Mouse (Mus musculus) C2C12 (cell line): ENCODE measurements at regions not wholly inside any gene's neighbourhood (a gene's known extent, or its start where the extent isn't known, plus 50 kb on each side); places are given as distances from the start of the nearest gene placed in this dataset.
A peak's percentile ranks its signal among the peaks of the same experiment; 100 is the strongest.

ENCODE experiments used
- H3K27me3 ChIP-seq: one replicate; pipeline ENCODE4 v1.6.1; 2011; ENCODE audit not compliant: control insufficient read depth, insufficient read depth, insufficient read length
- H3K36me3 ChIP-seq: one replicate; pipeline ENCODE4 v1.6.1; 2011; ENCODE audit not compliant: control insufficient read depth, insufficient read depth
- H3K4me3 ChIP-seq: one replicate; pipeline ENCODE4 v1.5.1; 2011; ENCODE audit warnings: mild to moderate bottlenecking, control low read depth; ENCODE audit not compliant: poor library complexity, insufficient read depth, severe bottlenecking
- H3K79me2 ChIP-seq: one replicate; pipeline ENCODE4 v1.6.1; 2011; ENCODE audit not compliant: control insufficient read depth, insufficient read depth
- H3K79me3 ChIP-seq: one replicate; pipeline ENCODE4 v1.6.1; 2011; ENCODE audit warnings: low read depth, control low read depth
- H3ac ChIP-seq: one replicate; pipeline ENCODE3; 2011; ENCODE audit warnings: low read depth; ENCODE audit not compliant: control insufficient read depth, insufficient read length
- CEBPB ChIP-seq: IDR thresholded peaks from one replicate; pipeline ENCODE4 v1.6.1; 2011; ENCODE audit warnings: low read depth, mild to moderate bottlenecking, control low read depth, moderate library complexity
- CTCF ChIP-seq: IDR thresholded peaks from one replicate; pipeline ENCODE4 v1.5.1; 2011; ENCODE audit not compliant: control insufficient read depth, insufficient read depth, insufficient read length
- FOSL1 ChIP-seq: IDR thresholded peaks from one replicate; pipeline ENCODE4 v1.8.0; 2011; ENCODE audit warnings: mild to moderate bottlenecking, low read length; ENCODE audit not compliant: poor library complexity, insufficient read depth, severe bottlenecking
- MAX ChIP-seq: IDR thresholded peaks from one replicate; pipeline ENCODE4 v1.6.1; 2011; ENCODE audit warnings: mild to moderate bottlenecking, control low read depth
- MYOD1 ChIP-seq: IDR thresholded peaks from one replicate; pipeline ENCODE4 v1.6.1; 2011; ENCODE audit warnings: low read depth; ENCODE audit not compliant: control insufficient read depth, insufficient read length
- MYOG ChIP-seq: IDR thresholded peaks from one replicate; pipeline ENCODE4 v1.6.1; 2011; ENCODE audit not compliant: control insufficient read depth, insufficient read length; ENCODE audit errors: extremely low read depth
- USF1 ChIP-seq: IDR thresholded peaks from one replicate; pipeline ENCODE4 v1.6.1; 2011; ENCODE audit warnings: low read depth, mild to moderate bottlenecking, control low read depth, moderate library complexity

- Histone ChIP-seq H3K27me3 (no peaks in the 10 kb centered on the region), H3K36me3 (no peaks in the 10 kb centered on the region), H3K4me3 (no peak overlapping the region), H3ac (no peak overlapping the region), H3K79me2 (no peaks in the 10 kb centered on the region), H3K79me3 (no peaks in the 10 kb centered on the region)
- TF ChIP-seq MYOD1 = no peak
- TF ChIP-seq CTCF = no peak
- TF ChIP-seq MYOG = no peak
- no peak for TF ChIP-seq USF1
- TF ChIP-seq CEBPB = no peak
- no peak for TF ChIP-seq FOSL1
- TF ChIP-seq MAX = no peak
These were observed 202.2 kb upstream of the Ptger4 start for GRCm38 (mm10) chr15:5446040-5446755.

GRCm38 (mm10) chr15:5446756-5447314 is 202.8 kb upstream of the Ptger4 start:
- Histone ChIP-seq H3K36me3 (no peaks in the 10 kb centered on the region), H3K27me3 (no peaks in the 10 kb centered on the region), H3K79me2 (no peaks in the 10 kb centered on the region), H3K79me3 (no peaks in the 10 kb centered on the region), H3K4me3 (no peak overlapping the region), H3ac (no peak overlapping the region)
- TF ChIP-seq FOSL1 = no peak
- no peak for TF ChIP-seq CEBPB
- no peak for TF ChIP-seq MYOG
- no peak for TF ChIP-seq USF1
- TF ChIP-seq MAX = no peak
- TF ChIP-seq CTCF = no peak
- no peak for TF ChIP-seq MYOD1

GRCm38 (mm10) chr15:5447707-5448496 is 203.9 kb upstream of the Ptger4 start:
- TF ChIP-seq MYOD1 = peak; percentile 75
- TF ChIP-seq USF1 = no peak
- Histone ChIP-seq H3K79me3 (no peaks in the 10 kb centered on the region), H3ac (no peak overlapping the region), H3K79me2 (no peaks in the 10 kb centered on the region), H3K27me3 (no peaks in the 10 kb centered on the region), H3K4me3 (no peak overlapping the region), H3K36me3 (no peaks in the 10 kb centered on the region)

DNA sequence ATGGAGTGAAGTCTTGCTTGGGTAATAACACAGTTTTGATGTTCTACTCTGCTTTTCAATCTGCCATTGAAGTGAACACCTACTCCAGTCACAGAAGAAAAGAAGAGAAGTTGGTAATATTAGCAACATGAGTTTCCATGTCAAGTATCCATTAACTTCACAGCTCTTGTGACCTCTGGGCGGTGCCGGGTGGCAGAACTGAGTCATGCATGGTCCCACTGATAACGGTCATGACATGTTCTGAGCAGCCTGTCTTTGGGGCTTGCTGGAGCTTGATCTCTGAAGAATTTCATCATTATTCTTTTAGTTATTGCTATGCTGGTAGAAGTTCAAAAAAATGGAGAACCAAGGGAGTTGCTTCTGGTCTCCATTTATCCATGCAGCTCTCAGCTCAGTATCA is 215.1 kb upstream of the Ptger4 start:
- Histone ChIP-seq H3ac (no peak overlapping the region), H3K27me3 (no peaks in the 10 kb centered on the region), H3K36me3 (no peaks in the 10 kb centered on the region), H3K79me3 (no peaks in the 10 kb centered on the region), H3K79me2 (no peaks in the 10 kb centered on the region), H3K4me3 (no peak overlapping the region)
- TF ChIP-seq MAX (no peak), CTCF (no peak), FOSL1 (no peak), MYOG (no peak), MYOD1 (no peak), USF1 (no peak), CEBPB (no peak)

GRCm38 (mm10) chr15:5459580-5459979 is 215.6 kb upstream of the Ptger4 start:
- H3K4me3 ChIP-seq = no peak overlapping the region
- H3K79me3 ChIP-seq = no peaks in the 10 kb centered on the region
- H3K27me3 ChIP-seq = no peaks in the 10 kb centered on the region
- TF ChIP-seq FOSL1 (no peak), CEBPB (no peak), MYOG (no peak), MYOD1 (no peak)
- no peaks in the 10 kb centered on the region for H3K79me2 ChIP-seq
- no peaks in the 10 kb centered on the region for H3K36me3 ChIP-seq
- H3ac ChIP-seq = no peak overlapping the region

DNA sequence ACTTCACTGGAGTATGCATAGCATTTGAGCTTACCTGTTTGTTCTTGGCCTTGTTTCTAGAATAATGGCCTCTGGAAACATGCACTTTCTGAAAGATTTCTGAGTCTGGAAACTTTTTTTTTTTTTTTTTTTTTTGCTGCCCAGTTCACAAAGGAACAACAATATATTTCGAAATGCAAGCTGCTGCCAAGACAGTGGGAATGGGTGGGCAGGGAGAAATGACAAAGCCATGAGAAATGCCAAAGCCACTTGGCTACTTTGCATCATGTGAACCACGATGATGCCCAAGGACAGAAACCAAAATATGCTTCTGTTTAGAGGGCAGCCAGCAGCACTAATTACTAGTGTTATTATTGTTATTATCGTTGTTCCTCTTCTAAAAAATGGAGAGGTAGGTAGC is 218.7 kb upstream of the Ptger4 start:
- Histone ChIP-seq H3ac (no peak overlapping the region), H3K36me3 (no peaks in the 10 kb centered on the region), H3K79me2 (no peaks in the 10 kb centered on the region), H3K27me3 (no peaks in the 10 kb centered on the region), H3K79me3 (no peaks in the 10 kb centered on the region), H3K4me3 (no peak overlapping the region)
- peak; percentile 42 for TF ChIP-seq CEBPB
- no peak for TF ChIP-seq CTCF
